Mouse (Mus musculus): ENCODE measurements around the gene Cab39.

Cab39 gene

GRCm38 (mm10) chr1:85839790-85840189 lies 46.5 kb downstream of the Cab39 start:
- in situ Hi-C loops (cut with MboI; ENCODE audit: unreplicated experiment in 2 of 2): loop anchor here (5.0 to 25.0 kb wide), 3 partner anchors 42 to 252 kb away; partner anchors contain the start of genes G530012D18Rik (in 2 of the 2) and Sp110 (in 2 of the 2)

- in situ Hi-C loops (cut with MboI; ENCODE audit: unreplicated experiment in 2 of 2): loop anchor here (5.0 to 25.0 kb wide), 2 partner anchors 103 to 253 kb away; partner anchors contain the start of genes G530012D18Rik (in 2 of the 2) and Sp110 (in 2 of the 2)
Observed at GRCm38 (mm10) chr1:85840421-85840820, 47.2 kb downstream of the Cab39 start.

GRCm38 (mm10) chr1:85842251-85842650 lies 49.0 kb downstream of the Cab39 start:
- in situ Hi-C loops (cut with MboI; ENCODE audit: unreplicated experiment in 2 of 2): loop anchor here (5.0 to 25.0 kb wide), 2 partner anchors 105 to 255 kb away; partner anchors contain the start of genes G530012D18Rik (in 2 of the 2) and Sp110 (in 2 of the 2)

DNA sequence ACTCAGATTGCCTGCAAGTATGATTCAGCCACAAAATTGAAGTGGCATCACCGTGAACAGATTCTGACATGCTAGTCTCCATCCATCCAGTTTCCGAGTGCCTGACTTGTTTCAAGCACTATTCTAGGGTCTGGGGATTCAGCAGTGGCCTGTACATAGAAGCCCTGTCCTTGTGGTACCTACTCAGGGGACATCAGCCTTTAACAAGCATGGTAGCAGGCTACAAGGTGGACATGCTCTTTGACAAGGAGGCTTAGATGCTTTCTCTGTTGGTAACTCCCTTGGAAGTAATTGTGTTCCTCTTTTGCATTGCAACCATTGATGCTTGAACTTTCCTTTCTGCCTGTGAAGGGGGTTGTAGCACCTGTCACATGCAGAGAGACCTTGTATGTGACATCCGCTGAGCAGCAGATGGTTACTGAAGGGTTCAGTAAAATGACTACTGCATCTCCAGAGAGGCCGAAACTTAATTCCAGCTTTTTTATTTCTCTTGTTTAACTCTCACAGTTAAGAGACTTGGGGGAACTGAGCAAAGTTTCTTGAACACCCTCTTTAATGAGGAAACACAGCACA lies 50.1 kb downstream of the Cab39 start:
- in situ Hi-C loops (cut with MboI; ENCODE audit: unreplicated experiment in 2 of 2): loop anchor here (5.0 to 25.0 kb wide), 2 partner anchors 106 to 256 kb away; partner anchors contain the start of genes G530012D18Rik (in 2 of the 2) and Sp110 (in 2 of the 2)

GRCm38 (mm10) chr1:85844981-85845380 lies 51.7 kb downstream of the Cab39 start:
- in situ Hi-C loops (cut with MboI; ENCODE audit: unreplicated experiment in 2 of 2): loop anchor here (5.0 to 25.0 kb wide), 2 partner anchors 108 to 258 kb away; partner anchors contain the start of genes G530012D18Rik (in 2 of the 2) and Sp110 (in 2 of the 2)

DNA sequence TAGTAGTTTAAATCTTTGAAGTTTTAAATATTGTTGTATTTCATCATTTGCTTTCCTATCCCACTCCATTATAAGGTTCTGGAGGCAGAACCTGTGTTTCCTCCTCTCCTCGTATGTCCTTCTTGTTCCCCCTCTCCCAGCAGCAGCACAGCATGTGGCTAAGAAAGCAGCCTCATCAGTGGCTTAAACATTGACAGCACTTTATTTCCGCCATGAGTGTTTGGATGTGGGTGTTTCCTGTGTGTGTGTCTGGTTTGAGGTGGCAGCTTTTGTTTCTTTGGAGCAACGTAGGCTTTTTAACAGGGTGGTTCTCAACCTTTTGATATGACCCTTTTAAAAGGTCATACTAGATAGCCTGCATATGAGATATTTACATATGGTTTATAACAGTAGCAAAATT lies 52.2 kb downstream of the Cab39 start:
- in situ Hi-C loops (cut with MboI; ENCODE audit: unreplicated experiment in 2 of 2): loop anchor here (25.0 kb wide), 1 partner anchor 258 kb away; the partner anchor contains the start of genes G530012D18Rik (in 2 of the 2) and Sp110 (in 2 of the 2)

DNA sequence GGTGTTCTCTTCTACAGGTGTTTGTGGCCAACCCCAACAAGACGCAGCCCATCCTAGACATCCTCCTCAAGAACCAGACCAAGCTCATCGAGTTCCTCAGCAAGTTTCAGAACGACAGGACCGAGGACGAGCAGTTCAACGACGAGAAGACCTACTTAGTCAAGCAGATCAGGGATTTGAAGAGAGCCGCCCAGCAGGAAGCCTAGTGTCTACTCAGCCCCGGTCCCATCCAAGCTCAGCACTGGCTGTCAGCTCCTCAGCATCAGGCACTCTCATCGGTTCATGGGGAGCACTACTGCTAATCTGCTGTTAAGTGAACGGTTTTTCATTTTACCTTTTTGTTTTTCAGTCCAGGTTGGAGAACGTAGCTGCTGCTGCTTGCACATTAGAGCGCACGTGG lies 55.8 kb downstream of the Cab39 start:
- in situ Hi-C loops (cut with MboI; ENCODE audit: unreplicated experiment in 2 of 2): loop anchor here (25.0 kb wide), 1 partner anchor 262 kb away; the partner anchor contains the start of genes G530012D18Rik (in 2 of the 2) and Sp110 (in 2 of the 2)

GRCm38 (mm10) chr1:85850851-85851250 lies 57.6 kb downstream of the Cab39 start:
- in situ Hi-C loops (cut with MboI; ENCODE audit: unreplicated experiment in 2 of 2): loop anchor here (5.0 kb wide), 1 partner anchor 156 kb away; no protein-coding TSS in a partner anchor

DNA sequence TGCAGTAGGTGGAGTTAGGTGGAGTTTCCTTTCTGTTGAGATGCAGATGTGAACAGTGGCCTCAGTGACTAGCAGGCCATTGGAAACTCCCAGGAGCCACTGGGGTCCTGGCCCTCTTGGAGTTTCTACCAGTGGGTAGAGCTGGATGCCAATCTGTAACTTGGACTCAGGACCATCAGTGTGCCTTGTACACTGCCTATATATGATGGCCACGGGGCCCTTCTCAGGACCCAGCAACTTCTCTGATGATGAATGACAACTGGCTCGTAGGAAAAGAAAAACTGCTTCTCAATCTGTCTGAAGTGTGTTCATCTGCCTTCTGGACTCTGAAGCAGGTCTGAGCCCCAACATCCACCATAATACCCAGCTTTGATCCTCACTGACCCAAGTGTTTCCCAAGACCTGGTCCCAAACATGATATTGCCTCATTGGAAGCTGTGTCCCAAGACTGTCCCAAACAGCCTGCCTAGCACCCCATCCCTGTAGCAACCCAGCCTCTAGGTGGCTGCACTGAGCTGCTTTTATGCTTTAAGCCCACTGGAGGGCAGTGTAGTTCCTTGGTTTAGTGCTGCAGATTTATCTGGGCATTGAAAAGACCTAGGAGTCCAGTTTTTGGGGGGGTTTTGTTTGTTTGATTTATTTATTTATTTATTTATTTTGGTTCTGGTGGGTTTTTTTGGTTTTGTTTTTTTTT lies 59.9 kb downstream of the Cab39 start:
- in situ Hi-C loops (cut with MboI; ENCODE audit: unreplicated experiment in 2 of 2): loop anchor here (5.0 kb wide), 1 partner anchor 154 kb away; no protein-coding TSS in a partner anchor

GRCm38 (mm10) chr1:85853865-85854264 lies 60.6 kb downstream of the Cab39 start:
- in situ Hi-C loops (cut with MboI; ENCODE audit: unreplicated experiment in 2 of 2): loop anchor here (5.0 kb wide), 1 partner anchor 153 kb away; no protein-coding TSS in a partner anchor

- in situ Hi-C loops (cut with MboI; ENCODE audit: unreplicated experiment in 2 of 2): loop anchor here (5.0 kb wide), 1 partner anchor 153 kb away; no protein-coding TSS in a partner anchor
Observed at GRCm38 (mm10) chr1:85854475-85854874, 61.2 kb downstream of the Cab39 start.

GRCm38 (mm10) chr1:85856266-85856665 lies 63.0 kb downstream of the Cab39 start:
- in situ Hi-C loops (cut with MboI; ENCODE audit: unreplicated experiment in 2 of 2): no loop called here

DNA sequence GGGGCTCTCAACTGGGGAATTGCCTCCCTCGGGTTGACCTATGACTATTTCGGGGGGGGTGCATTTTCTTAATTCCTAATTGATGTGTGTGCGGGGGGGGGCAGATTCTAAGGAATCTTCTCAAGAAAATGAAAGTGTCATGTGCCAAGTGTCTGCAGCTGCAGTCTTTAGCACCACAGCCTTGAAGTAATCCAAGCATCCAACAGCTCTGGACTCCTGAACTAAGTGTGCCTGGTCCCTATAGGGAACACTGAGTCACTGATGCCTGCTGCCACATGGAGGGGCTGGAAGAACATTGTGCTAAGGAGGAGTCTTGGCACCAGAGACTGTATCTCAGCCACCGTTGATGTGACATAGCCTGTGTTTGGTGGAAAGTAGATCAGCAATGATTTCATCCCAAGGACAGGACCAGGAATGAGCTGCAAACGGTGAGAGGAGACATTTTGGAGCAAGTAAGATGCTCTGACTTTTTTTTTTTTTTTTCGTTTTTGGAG lies 64.1 kb downstream of the Cab39 start:
- in situ Hi-C loops (cut with MboI; ENCODE audit: unreplicated experiment in 2 of 2): no loop called here

DNA sequence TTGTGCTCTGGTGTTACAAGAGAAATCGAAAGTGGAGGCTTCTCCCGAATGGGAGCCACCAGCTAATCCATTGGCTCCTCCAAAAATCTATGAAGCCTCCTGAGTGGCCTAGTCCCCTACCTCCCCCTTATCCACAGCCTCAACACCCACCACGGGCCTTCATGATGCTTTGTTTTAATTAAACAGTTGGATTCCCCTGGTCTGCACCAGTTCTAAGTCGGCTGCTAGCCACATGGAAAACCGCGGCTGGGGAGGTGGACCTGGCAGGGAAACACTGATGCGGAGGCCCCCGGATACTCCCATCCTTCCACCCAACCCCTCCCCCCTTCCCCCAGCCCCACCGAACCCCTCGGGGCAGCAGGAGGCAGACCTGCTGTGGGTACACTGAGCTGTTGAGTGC lies 71.1 kb downstream of the Cab39 start:
- in situ Hi-C loops (cut with MboI; ENCODE audit: unreplicated experiment in 2 of 2): no loop called here

- in situ Hi-C loops (cut with MboI; ENCODE audit: unreplicated experiment in 2 of 2): no loop called here
Observed at GRCm38 (mm10) chr1:85870001-85870400, 76.8 kb downstream of the Cab39 start.

DNA sequence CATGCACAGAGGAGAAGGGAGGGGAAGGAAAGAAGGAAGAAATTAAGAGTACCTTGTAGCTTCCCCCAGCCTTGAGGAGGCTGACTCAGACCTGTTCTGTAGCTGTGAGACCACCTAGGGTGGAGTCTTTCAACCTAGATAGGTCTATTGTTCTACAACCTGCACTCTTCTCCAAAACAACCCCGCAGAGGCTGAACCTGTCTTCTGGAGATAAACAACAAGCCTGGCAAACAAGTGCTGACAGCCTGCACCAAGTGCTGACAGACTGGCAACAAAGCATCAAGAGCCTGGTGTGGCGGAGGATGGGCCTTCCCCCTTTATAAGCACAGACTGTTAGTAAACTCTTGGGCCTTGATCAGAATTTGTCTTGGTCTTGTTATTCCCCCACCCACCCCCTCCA lies 77.3 kb downstream of the Cab39 start:
- in situ Hi-C loops (cut with MboI; ENCODE audit: unreplicated experiment in 2 of 2): no loop called here

DNA sequence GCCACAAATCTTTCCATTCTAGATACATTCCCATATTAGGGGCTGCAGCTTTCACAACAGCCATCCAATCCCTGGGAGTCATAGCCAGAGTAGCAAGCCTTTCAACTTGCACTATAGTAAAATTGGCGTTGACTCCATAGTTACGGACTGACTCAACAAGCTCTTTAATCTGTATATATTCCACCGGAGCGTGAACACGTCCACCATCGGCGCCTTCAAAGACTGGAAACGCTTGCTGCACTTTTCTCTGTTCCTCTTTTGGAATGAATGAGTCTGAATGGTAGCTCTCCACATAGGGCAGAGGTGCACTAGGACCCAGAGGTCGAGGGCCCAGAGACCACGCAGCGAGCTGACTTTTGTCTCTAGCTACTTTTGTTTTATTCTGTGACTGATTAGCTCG lies 88.8 kb downstream of the Cab39 start:
- in situ Hi-C loops (cut with MboI; ENCODE audit: unreplicated experiment in 2 of 2): no loop called here

DNA sequence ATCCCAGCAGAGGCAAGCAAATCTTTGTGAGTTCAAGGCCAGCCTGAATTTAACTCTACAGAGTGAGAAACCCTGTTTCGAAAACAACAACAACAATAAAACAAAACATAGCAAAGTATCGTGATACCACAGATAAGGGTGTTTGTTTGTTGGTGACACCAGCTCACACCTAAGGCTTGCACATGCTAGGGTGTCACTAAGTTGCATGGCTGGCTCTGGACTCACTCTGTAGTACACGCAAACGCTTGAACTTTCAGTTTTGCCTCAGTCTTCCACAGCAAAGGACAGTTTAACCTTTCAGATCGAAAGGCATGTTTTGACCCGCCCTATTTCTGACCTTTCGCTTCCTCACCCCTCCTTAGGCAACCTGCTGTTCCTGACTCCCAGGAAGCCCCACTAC lies 94.0 kb downstream of the Cab39 start:
- in situ Hi-C loops (cut with MboI; ENCODE audit: unreplicated experiment in 2 of 2): no loop called here

DNA sequence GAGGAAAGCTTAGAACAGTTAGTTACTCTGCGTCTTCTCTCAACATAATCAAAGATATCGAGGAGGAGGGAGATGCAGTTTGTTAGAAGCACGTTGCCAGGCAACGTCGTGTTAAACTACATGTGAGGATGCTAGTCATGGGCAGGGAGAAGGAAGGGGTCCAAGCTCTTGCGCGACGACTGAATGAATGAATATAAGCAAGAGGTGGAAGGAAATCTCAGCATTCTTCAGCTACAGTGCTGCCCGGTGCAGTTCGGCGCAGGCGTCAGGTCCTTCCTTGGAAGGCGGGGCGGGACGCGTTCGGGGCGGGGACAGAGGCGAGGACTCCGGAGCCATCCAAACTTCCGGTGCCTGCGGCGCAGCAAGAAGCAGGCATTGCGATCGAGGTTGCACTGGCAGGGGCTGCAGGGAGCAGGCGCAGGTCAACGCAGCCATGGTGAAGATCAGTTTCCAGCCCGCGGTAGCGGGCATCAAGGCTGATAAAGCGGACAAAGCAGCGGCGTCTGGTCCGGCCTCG lies 101.0 kb downstream of the Cab39 start, which contains the start of gene Itm2c:
Gene Itm2c, plus strand, starts transcription at position 51 of the 517 bp plus-strand sequence.
- in situ Hi-C loops (cut with MboI; ENCODE audit: unreplicated experiment in 2 of 2): no loop called here

- in situ Hi-C loops (cut with MboI; ENCODE audit: unreplicated experiment in 2 of 2): no loop called here
Observed at GRCm38 (mm10) chr1:85894748-85895360, 101.6 kb downstream of the Cab39 start.
